Mouse (Mus musculus) midbrain, postnatal 0 days (tissue): ENCODE data around the gene Sclt1. TPM values are rescaled to one million over a fixed set of nuclear protein-coding genes. Genes with fewer than 3 reads are reported as not detected.

Experiments used
- ATAC-seq: fragments of 200-750 bp; cut with Nextera tagmentation; 2 replicates; pipeline ENCODE4 v1.8.0; 2017; ENCODE audit warnings: moderate number of reproducible peaks, mild to moderate bottlenecking, moderate TSS enrichment, moderate library complexity; ENCODE audit not compliant: low FRiP score
- DNase-seq: peaks from one replicate; pipeline ENCODE4 v3.0.0-alpha.2; 2015; ENCODE audit warnings: low spot score
- H3K27ac ChIP-seq: fragments of 300-500 bp; sonication (generic); 2 replicates; pipeline ENCODE4 v1.5.1; 2014; ENCODE audit warnings: low read depth, mild to moderate bottlenecking, low read length, mixed read lengths
- H3K27me3 ChIP-seq: fragments of 300-500 bp; sonication (generic); 2 replicates; pipeline ENCODE4 v1.6.1; 2014; ENCODE audit warnings: low read length, control low read depth, mixed read lengths; ENCODE audit not compliant: insufficient read depth
- H3K36me3 ChIP-seq: fragments of 300-500 bp; sonication (generic); 2 replicates; pipeline ENCODE4 v1.6.1; 2014; ENCODE audit warnings: low read length, control low read depth, mixed read lengths; ENCODE audit not compliant: insufficient read depth
- H3K4me1 ChIP-seq: fragments of 300-500 bp; sonication (generic); 2 replicates; pipeline ENCODE4 v1.6.1; 2014; ENCODE audit warnings: mild to moderate bottlenecking, control low read depth, antibody characterized with exemption, low read length, mixed read lengths; ENCODE audit not compliant: insufficient read depth
- H3K4me2 ChIP-seq: fragments of 300-500 bp; sonication (generic); 2 replicates; pipeline ENCODE4 v1.6.1; 2014; ENCODE audit warnings: low read depth, mild to moderate bottlenecking, low read length, mixed read lengths; ENCODE audit not compliant: poor library complexity, severe bottlenecking
- H3K4me3 ChIP-seq: fragments of 300-500 bp; sonication (generic); 2 replicates; pipeline ENCODE4 v1.5.1; 2014; ENCODE audit warnings: low read depth, mild to moderate bottlenecking, low read length, moderate library complexity
- H3K9ac ChIP-seq: fragments of 300-500 bp; sonication (generic); replicated peaks from 2 replicates; pipeline ENCODE4 v1.6.1; 2014; ENCODE audit warnings: mild to moderate bottlenecking, low read length, moderate library complexity, mixed read lengths; ENCODE audit not compliant: poor library complexity, severe bottlenecking
- H3K9me3 ChIP-seq: fragments of 300-500 bp; sonication (generic); 2 replicates; pipeline ENCODE4 v1.6.1; 2016; ENCODE audit warnings: low read length, control low read depth
- CTCF ChIP-seq: IDR thresholded peaks from 2 replicates; pipeline ENCODE4 v1.5.1; 2016; ENCODE audit warnings: antibody characterized with exemption, mild to moderate bottlenecking
- WGBS: fragments of 180-500 bp; shearing (Covaris S2); extraction: QIAGEN DNeasy Blood & Tissue Kit; methylation state at CpG from one replicate; pipeline ENCODE4 v1.1.7; 2014; 5-methylcytosine and 5-hydroxymethylcytosine counted together
- polyA plus RNA-seq: library from polyadenylated mRNA; unstranded; fragments of >200 nt; fragmentation: Nextera tagmentation; extraction: Ambion mirVana; gene quantifications from 2 replicates; pipeline ENCODE4 v1.2.1, GENCODE M21; 2015
- total RNA-seq: library from RNA; depleted of rRNA; stranded (reverse); fragments of >200 nt; gene quantifications from 2 replicates; pipeline ENCODE4 v1.2.3, GENCODE M21; 2014

Sclt1 gene
- total and polyA plus RNA-seq, 2 experiments from 2014 or later, result 16.8 to 18.0 TPM

- Histone ChIP-seq H3K27me3 (no peaks in the 10 kb centered on the region), H3K36me3 (peaks cover 19% of the 10 kb centered on the region), H3K9me3 (no peaks in the 10 kb centered on the region), H3K4me3 (no peak overlapping the region), H3K9ac (no peak overlapping the region), H3K27ac (no peak overlapping the region), H3K4me1 (0 out of 2 replicates have a peak, but pooled peaks cover 7% of the 10 kb centered on the region), H3K4me2 (no peak overlapping the region)
- ATAC-seq (no peak), DNase-seq (no peak)
- TF ChIP-seq CTCF, result no peak
- 93% methylated on average over 12 of the region's 12 CpGs for WGBS
Measured at GRCm38 (mm10) chr3:41604629-41605321, 137.5 kb downstream of the Sclt1 start.

- H3K4me2 ChIP-seq, result no peak overlapping the region
- H3K9me3 ChIP-seq, result no peaks in the 10 kb centered on the region
- ATAC-seq (peak; percentile 35; the same call in 1 of the 2 replicates), DNase-seq (peak; percentile 40)
- H3K9ac ChIP-seq, result no peak overlapping the region
- 19% methylated on average over 5 of the region's 5 CpGs for whole genome bisulfite sequencing
- no peak for TF ChIP-seq CTCF
- H3K4me1 ChIP-seq, result 0 out of 2 replicates have a peak, but pooled peaks cover 7% of the 10 kb centered on the region
- peaks cover 17% of the 10 kb centered on the region for H3K36me3 ChIP-seq
- H3K4me3 ChIP-seq, result no peak overlapping the region
- H3K27me3 ChIP-seq, result no peaks in the 10 kb centered on the region
- 0 out of 2 replicates have a peak overlapping the region, but pooled peaks have one; percentile 9 for H3K27ac ChIP-seq
Measured at GRCm38 (mm10) chr3:41603470-41604019, 138.8 kb downstream of the Sclt1 start.

GRCm38 (mm10) chr3:41602933-41603332 is 139.4 kb downstream of the Sclt1 start:
- DNase-seq, result peak; percentile 44
- ATAC-seq, result no peak
- Histone ChIP-seq H3K9ac (no peak overlapping the region), H3K4me3 (no peak overlapping the region), H3K27me3 (no peaks in the 10 kb centered on the region), H3K4me2 (no peak overlapping the region), H3K9me3 (no peaks in the 10 kb centered on the region), H3K36me3 (peaks cover 18% of the 10 kb centered on the region), H3K4me1 (0 out of 2 replicates have a peak, but pooled peaks cover 7% of the 10 kb centered on the region), H3K27ac (0 out of 2 replicates have a peak overlapping the region, but pooled peaks have one; percentile 9)
- TF ChIP-seq CTCF, result no peak
- 40% methylated on average over 10 of the region's 10 CpGs for WGBS

GRCm38 (mm10) chr3:41601226-41602020 is 140.9 kb downstream of the Sclt1 start:
- Histone ChIP-seq H3K4me2 (no peak overlapping the region), H3K9me3 (no peaks in the 10 kb centered on the region), H3K9ac (no peak overlapping the region), H3K4me3 (no peak overlapping the region), H3K36me3 (peaks cover 29% of the 10 kb centered on the region), H3K27me3 (no peaks in the 10 kb centered on the region), H3K27ac (no peak overlapping the region), H3K4me1 (0 out of 2 replicates have a peak, but pooled peaks cover 7% of the 10 kb centered on the region)
- 78% methylated on average over 9 of the region's 9 CpGs for WGBS
- no peak for TF ChIP-seq CTCF
- no peak for DNase-seq
- ATAC-seq, result no peak

- Histone ChIP-seq H3K4me2 (no peak overlapping the region), H3K9ac (no peak overlapping the region), H3K27me3 (no peaks in the 10 kb centered on the region), H3K4me1 (0 out of 2 replicates have a peak, but pooled peaks cover 7% of the 10 kb centered on the region), H3K36me3 (peaks cover 19% of the 10 kb centered on the region), H3K27ac (no peak overlapping the region), H3K9me3 (no peaks in the 10 kb centered on the region), H3K4me3 (no peak overlapping the region)
- 84% methylated on average over 14 of the region's 14 CpGs for WGBS
- TF ChIP-seq CTCF, result peak; percentile 67
- DNase-seq (peak; percentile 60), ATAC-seq (peak; percentile 66; the same call in 1 of the 2 replicates)
Measured at GRCm38 (mm10) chr3:41599806-41600589, 142.3 kb downstream of the Sclt1 start.
